Mouse (Mus musculus) E14TG2a.4 (cell line): ENCODE data around the gene Armc9.

Experiments
- CTCF ChIP-seq: conservative IDR thresholded peaks from 2 replicates; pipeline ENCODE4 v1.5.1; 2014; ENCODE audit warnings: low read length
- NANOG ChIP-seq: IDR thresholded peaks from 2 replicates; pipeline ENCODE4 v1.6.1; 2014; ENCODE audit warnings: borderline replicate concordance, low read length, mixed read lengths
- POU5F1 ChIP-seq: IDR thresholded peaks from 2 replicates; pipeline ENCODE4 v1.6.1; 2014; ENCODE audit warnings: low read length, borderline replicate concordance

- no peak for TF ChIP-seq CTCF
- TF ChIP-seq NANOG = no peak
- no peak for TF ChIP-seq POU5F1
Measured at GRCm38 (mm10) chr1:86150929-86151328, 3.7 kb upstream of the Armc9 start.
